Mouse (Mus musculus): ENCODE data around the gene Gm49388. TPM values are rescaled to one million over a fixed set of nuclear protein-coding genes. Genes with fewer than 3 reads are reported as not detected.
"Not testable (repeated sequence)": the region's sequence is repeated elsewhere in the genome, so short reads cannot be mapped to it uniquely, and the experiment has no call there.

Gm49388 gene
- total RNA-seq, 2 experiments from 2014 or later, result 0.85 to 1.0 TPM

DNA sequence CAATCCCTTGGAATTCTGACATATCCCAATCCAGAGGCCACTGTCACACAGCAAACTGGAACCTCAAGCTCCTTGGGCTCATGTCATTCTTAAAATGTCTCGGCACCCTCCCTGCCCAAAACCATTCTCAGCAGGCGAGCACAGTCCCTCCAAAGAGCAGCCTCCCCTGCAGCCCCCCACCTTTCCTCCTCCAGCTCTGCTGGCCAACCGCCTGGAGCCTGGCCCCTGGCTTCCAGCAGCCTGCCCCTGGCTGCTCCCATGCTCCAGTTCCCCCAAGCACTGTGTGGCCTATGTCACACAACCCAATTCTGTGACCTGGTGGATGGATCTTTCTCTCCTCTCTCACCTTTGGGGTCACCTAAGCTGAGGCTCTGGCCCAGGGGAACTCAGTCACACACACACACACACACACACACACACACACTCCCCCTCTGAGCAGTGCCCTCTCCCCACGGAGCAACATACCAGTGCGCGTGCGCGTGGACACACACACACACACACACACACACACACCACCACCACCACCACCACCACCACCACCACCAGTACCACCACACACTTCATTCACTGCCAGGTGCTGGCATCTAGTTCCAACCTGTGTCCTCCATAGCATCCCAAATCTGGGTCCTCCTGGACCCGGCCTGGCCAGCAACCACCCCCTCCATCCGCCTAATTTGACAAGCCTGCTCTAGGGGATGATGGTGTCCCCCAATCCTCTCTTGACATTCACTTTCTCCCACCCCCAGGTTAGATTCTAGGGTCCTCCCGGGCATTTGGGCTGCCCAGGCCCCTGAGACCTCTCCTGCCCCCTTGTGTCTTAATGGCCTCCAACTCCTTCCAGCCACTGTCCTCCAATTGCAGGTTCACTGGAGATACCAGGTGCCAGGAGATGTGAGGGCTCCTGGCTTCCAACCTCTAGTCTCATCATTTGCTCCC, 38.1 kb downstream of the Gm49388 start:
- no peak for ATAC-seq (replicated peaks; ENCODE audit: low FRiP score, low TSS enrichment, poor library complexity, severe bottlenecking)

DNA sequence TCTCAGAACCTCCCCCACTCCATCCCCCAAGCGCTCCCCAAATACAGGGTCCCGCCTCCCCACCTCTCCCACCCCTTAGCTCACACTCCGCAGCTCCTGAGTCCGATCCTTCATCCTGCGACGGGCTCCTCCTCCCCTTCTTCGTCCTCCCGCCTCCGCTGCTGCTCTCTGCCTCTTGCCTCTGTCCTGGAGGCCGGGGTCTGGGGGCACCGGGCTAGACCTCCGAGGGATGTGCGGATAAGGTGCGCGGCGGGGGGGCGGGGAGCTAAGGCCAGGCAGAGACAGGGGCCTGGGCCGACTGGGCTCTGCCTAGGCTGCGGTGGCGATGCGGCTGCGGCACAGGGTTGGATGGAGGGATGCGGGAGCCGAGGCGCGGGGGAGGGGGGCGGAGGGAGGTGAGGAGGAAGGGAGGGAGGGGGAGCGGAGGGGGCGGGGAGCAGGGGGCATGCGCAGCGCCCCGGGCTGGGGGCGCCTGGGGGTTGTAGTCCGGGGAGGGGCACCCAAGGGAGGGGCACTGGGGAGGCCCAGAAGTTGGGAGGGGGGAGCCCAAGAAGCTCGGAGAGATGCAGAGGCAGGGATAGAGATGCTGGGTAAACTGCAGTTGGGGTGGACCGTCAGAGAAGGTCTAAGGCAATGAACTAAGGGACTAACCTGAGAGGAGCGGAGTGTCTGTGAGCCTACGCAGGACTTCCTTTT, 38.9 kb downstream of the Gm49388 start, which contains the start of the genes Stx4a and Stx1b:
Gene Stx4a (plus strand): TSS at position 119 of the 696 bp plus-strand sequence.
Gene Stx1b (minus strand): TSS at position 374 of the 696 bp plus-strand sequence.
- ATAC-seq (replicated peaks; ENCODE audit: low FRiP score, low TSS enrichment, poor library complexity, severe bottlenecking), result no peak

DNA sequence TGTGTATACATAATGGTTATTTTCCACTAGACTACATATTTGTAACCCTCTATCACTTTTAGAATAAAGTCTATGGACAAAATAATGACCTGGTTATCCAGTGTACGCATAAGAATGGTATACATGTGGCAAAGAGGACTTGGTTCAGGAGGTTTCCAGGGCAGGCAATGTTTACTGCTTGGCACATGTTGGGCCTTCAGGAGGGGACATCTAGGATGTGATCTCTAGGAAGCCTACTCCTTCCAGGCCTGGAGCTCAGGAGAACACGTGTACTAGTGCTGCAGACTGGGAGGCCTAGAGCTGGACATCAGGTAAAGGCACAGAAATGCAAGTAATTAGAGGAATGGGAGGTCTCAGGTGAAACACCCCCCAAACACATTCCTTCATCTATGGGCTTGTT, 50.1 kb downstream of the Gm49388 start:
- ATAC-seq (replicated peaks; ENCODE audit: low FRiP score, low TSS enrichment, poor library complexity, severe bottlenecking), result no peak

DNA sequence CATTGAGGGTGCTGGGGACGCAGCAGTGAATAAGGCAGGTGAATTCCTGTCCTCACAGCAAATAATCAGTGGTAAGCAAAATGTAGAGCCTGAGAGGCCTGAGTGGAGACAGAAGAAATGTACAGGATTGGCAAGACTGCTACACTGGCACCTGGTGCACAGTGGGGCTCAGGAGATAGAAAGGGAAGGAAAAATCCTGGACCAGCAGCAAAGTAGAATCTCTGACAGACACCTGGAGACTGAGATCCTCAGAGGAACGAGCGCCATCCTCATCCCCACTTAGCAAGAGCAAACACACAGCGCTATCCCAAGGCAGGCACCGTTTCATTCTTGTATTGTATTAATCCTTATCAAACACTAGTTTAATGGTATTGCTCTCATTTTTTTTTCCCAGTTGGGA, 52.1 kb downstream of the Gm49388 start:
- ATAC-seq (replicated peaks; ENCODE audit: low FRiP score, low TSS enrichment, poor library complexity, severe bottlenecking), result no peak

DNA sequence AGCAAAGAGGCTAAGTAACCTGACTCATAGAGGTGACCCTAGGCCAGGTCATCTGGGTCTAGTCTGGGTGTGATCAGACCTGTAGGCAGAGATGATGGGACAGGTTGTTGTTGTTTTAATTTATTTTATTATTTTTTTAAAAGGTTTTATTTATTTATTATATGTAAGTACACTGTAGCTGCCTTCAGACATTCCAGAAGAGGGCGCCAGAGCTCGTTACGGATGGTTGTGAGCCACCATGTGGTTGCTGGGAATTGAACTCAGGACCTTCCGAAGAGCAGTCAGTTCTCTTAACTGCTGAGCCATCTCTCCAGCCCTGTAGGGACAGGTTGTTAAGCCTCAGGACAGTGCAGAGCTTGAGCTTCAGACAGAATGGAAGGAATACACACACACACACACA, 52.5 kb downstream of the Gm49388 start:
- ATAC-seq (replicated peaks; ENCODE audit: low FRiP score, low TSS enrichment, poor library complexity, severe bottlenecking), result not testable (repeated sequence)

DNA sequence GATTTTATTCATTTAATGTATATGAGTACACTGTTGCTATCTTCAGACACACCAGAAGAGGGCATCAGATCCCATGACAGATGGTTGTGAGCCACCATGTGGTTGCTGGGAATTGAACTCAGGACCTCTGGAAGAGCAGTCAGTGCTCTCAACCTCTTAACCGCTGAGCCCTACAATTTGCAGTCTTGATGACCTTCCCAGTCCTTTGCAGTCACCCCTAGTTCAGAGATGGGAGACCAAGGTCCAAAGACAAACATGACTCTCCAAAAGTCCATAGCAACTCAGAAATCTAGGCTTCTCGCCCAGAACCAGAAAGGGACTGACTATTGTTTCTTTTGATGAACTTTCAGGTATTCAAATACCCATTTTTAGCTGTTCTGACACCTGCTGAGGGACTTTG, 54.6 kb downstream of the Gm49388 start:
- not testable (repeated sequence) for ATAC-seq (replicated peaks; ENCODE audit: low FRiP score, low TSS enrichment, poor library complexity, severe bottlenecking)

DNA sequence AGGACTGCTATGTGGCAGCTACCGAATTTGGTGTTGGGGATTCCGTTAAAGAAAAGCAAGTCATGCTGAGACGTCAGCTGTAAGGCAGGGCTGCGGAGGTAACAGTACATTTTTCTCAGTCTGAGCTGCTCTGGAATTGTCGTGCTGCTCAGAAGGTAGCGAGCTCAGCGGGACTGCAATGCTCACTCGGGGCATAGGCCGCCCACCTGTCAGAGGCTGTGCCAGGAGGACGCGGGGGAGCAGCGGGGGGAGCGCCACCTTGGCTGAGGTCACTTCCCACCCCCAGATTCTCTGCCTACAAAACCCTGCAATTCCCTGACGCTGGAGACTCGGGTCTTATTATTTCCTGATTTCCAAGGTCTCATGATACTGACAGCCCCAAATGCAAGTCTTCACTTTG, 55.5 kb downstream of the Gm49388 start:
- ATAC-seq (replicated peaks; ENCODE audit: low FRiP score, low TSS enrichment, poor library complexity, severe bottlenecking), result peak; percentile 37

DNA sequence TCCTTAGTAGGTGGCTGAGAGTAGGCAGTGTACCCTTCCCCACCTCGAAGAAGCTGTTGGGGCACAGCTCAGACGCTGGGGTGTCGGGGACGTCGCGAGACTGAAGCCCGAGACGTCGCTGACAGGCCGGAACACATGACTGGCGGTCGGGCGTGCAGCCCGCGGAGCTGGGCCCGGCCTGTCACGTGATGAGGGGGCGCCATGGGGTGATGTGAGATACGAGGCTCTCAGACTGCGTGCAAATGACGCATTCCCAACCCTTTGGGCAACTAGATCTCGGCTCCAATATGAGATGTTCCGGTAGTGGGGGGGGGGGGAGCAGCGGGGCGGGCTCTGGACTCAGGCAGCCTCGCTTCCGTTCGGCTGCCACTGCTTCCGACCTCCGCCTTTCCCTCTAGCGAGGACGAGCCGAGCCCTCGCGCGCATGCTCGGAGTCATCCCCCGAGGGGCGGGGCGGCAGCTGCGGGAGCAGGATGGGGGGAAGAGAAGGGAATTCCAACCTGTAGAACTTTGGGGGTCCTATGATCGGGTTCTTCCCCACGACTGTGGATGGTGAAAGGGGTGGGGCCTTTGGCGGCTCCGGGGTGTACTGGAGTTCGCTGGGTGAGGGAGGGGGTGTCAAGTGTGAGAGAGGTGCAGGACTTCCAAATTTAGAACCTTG, 56.1 kb downstream of the Gm49388 start:
- peak; percentile 85 for ATAC-seq (replicated peaks; ENCODE audit: low FRiP score, low TSS enrichment, poor library complexity, severe bottlenecking)

DNA sequence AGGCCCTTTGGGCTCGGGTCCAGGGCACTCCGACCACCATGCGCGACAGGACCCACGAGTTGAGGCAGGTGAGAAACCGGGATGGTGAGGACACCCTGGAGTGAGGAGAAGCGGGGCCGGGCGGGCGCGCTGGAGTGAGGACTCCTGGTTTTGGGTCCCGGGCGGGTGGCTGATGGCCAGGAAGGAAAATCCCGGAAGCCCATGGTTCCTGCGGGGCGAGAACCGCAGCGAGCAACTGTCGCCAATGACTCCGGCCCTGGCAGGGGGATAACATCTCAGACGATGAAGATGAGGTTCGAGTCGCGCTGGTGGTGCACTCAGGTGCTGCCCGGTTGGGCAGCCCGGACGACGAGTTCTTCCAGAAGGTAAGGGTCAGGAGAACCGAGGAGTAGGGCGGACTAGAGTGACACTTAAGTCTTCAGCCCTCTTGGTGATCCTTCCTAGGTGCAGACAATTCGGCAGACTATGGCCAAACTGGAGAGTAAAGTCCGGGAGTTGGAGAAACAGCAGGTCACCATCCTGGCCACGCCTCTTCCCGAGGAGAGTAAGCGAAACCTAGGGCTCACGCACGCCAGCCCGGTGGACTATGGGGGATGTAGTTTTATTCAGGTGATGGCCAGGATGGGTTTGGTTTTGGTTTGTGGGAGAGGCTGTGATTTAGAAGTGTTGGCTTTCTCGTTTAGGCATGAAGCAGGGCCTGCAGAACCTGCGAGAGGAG, 56.8 kb downstream of the Gm49388 start:
- peak; percentile 65 for ATAC-seq (replicated peaks; ENCODE audit: low FRiP score, low TSS enrichment, poor library complexity, severe bottlenecking)

DNA sequence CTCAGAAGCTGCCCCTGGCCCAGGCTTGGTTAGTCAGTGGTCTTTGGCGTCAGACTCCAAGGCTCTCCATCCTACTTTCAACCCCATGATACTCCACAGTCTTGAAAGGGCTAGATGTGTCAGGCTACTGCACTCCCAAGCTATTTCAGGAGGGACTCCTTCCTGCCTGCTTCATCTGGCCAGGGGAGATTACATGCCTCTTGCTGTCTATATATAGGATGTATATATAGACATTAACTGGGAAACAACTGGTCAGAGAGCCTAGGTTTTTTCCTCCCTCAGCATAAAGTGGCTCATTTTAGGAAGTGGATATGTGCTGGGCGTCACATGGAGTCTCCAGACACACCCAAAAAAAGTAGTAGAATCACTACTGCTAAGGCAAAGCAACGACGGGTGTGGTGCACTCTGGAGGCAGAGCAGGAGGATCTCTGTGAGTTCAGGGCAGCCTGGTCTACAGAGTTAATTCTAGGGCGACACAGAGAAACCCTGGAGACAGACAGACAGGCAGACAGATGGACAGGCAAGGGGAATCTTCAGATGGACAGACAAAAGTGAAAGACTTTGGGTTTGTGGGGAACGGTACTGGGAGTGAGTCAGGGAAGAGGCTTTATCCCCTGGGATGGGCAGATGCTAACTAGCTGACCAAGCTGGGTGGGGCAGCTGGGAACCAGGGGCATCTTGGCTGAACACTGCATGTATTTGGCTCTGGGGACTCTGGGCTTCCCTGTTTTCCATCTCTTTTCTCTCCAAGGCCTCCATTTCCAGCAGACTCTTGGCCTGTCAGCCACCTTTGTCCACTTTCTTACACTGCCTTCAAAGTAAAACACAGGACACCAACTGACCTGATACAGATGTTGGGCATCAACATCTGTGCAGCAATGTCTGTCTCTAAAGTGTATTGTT, 64.8 kb downstream of the Gm49388 start:
- ATAC-seq (replicated peaks; ENCODE audit: low FRiP score, low TSS enrichment, poor library complexity, severe bottlenecking), result no peak

DNA sequence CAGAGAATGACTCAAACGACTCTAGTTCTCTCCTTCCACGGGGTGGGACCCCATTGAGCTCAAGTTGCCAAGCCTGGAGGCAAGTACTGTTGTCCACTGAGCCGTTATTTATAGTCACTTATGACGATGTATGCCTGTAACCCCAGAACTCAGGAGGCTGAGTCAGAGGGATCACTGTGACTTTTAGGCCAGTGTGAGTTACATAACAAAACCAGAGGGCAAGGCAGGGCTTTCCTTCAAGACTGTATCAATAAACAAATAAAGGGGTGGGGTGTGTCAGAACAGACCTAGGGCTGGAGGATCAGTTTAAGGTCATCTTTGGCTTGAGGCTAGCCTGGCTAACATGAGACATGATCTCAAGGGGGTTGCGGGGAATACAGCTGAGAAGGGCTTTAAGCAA, 65.5 kb downstream of the Gm49388 start:
- ATAC-seq (replicated peaks; ENCODE audit: low FRiP score, low TSS enrichment, poor library complexity, severe bottlenecking), result no peak

Other genes starting within 250 kb of the Gm49388 start
- gene Tmem265, start 224.2 kb upstream of the Gm49388 start, total RNA-seq (2014; fragmentation: Nextera tagmentation), result not detected in 2 replicates
- gene Tmem265, start 224.2 kb upstream of the Gm49388 start, total RNA-seq (2017), result 3.4 TPM in 1 of 2 replicates, not detected in the other
- 43.0 and 59.6 TPM in 2 replicates for gene Phkg2, start 212.3 kb upstream of the Gm49388 start, total RNA-seq (2014; fragmentation: Nextera tagmentation)
- gene Phkg2, start 212.3 kb upstream of the Gm49388 start, total RNA-seq (2017), result 21.1 and 30.5 TPM in 2 replicates
- gene Ccdc189, start 197.0 kb upstream of the Gm49388 start, total RNA-seq (2014; fragmentation: Nextera tagmentation), result 6.1 TPM in 1 of 2 replicates, not detected in the other
- gene Ccdc189, start 197.0 kb upstream of the Gm49388 start, total RNA-seq (2017), result 0.38 and 6.8 TPM in 2 replicates
- 45.6 and 48.7 TPM in 2 replicates for gene Rnf40, start 196.8 kb upstream of the Gm49388 start, total RNA-seq (2014; fragmentation: Nextera tagmentation)
- 35.1 and 37.9 TPM in 2 replicates for gene Rnf40, start 196.8 kb upstream of the Gm49388 start, total RNA-seq (2017)
- 7.2 and 7.8 TPM in 2 replicates for gene Zfp629, start 169.8 kb upstream of the Gm49388 start, total RNA-seq (2014; fragmentation: Nextera tagmentation)
- 3.4 and 9.1 TPM in 2 replicates for gene Zfp629, start 169.8 kb upstream of the Gm49388 start, total RNA-seq (2017)
- gene Bcl7c, start 76.7 kb upstream of the Gm49388 start, total RNA-seq (2014; fragmentation: Nextera tagmentation), result 84.1 and 94.3 TPM in 2 replicates
- 51.3 and 61.0 TPM in 2 replicates for gene Bcl7c, start 76.7 kb upstream of the Gm49388 start, total RNA-seq (2017)
- gene Ctf1, start 72.9 kb upstream of the Gm49388 start, total RNA-seq (2014; fragmentation: Nextera tagmentation), result 4.2 and 5.5 TPM in 2 replicates
- 1.9 and 3.0 TPM in 2 replicates for gene Ctf1, start 72.9 kb upstream of the Gm49388 start, total RNA-seq (2017)
- gene Ctf2, start 53.4 kb upstream of the Gm49388 start, total RNA-seq (2014; fragmentation: Nextera tagmentation), result not detected in 2 replicates
- gene Ctf2, start 53.4 kb upstream of the Gm49388 start, total RNA-seq (2017), result not detected in 2 replicates
- 11.6 and 14.2 TPM in 2 replicates for gene Fbxl19, start 41.1 kb upstream of the Gm49388 start, total RNA-seq (2014; fragmentation: Nextera tagmentation)
- gene Fbxl19, start 41.1 kb upstream of the Gm49388 start, total RNA-seq (2017), result 12.2 and 12.5 TPM in 2 replicates
- 23.4 and 29.5 TPM in 2 replicates for gene Orai3, start 15.8 kb upstream of the Gm49388 start, total RNA-seq (2014; fragmentation: Nextera tagmentation)
- gene Orai3, start 15.8 kb upstream of the Gm49388 start, total RNA-seq (2017), result 21.0 and 22.9 TPM in 2 replicates
- 83.0 and 94.4 TPM in 2 replicates for gene Setd1a, start 8.9 kb upstream of the Gm49388 start, total RNA-seq (2014; fragmentation: Nextera tagmentation)
- 10.6 and 19.5 TPM in 2 replicates for gene Setd1a, start 8.9 kb upstream of the Gm49388 start, total RNA-seq (2017)
- gene Hsd3b7, start 15.0 kb downstream of the Gm49388 start, total RNA-seq (2014; fragmentation: Nextera tagmentation), result 38.9 and 56.1 TPM in 2 replicates
- 16.8 and 60.3 TPM in 2 replicates for gene Hsd3b7, start 15.0 kb downstream of the Gm49388 start, total RNA-seq (2017)
- 67.0 and 84.7 TPM in 2 replicates for gene Stx4a, start 38.7 kb downstream of the Gm49388 start, total RNA-seq (2014; fragmentation: Nextera tagmentation)
- gene Stx4a, start 38.7 kb downstream of the Gm49388 start, total RNA-seq (2017), result 31.5 and 44.7 TPM in 2 replicates
- 0.10 and 3.0 TPM in 2 replicates for gene Stx1b, start 38.9 kb downstream of the Gm49388 start, total RNA-seq (2014; fragmentation: Nextera tagmentation)
- gene Stx1b, start 38.9 kb downstream of the Gm49388 start, total RNA-seq (2017), result 0.19 and 4.3 TPM in 2 replicates
- 32.4 and 38.3 TPM in 2 replicates for gene Zfp646, start 90.6 kb downstream of the Gm49388 start, total RNA-seq (2014; fragmentation: Nextera tagmentation)
- gene Zfp646, start 90.6 kb downstream of the Gm49388 start, total RNA-seq (2017), result 36.9 and 43.3 TPM in 2 replicates
- gene Zfp668, start 91.2 kb downstream of the Gm49388 start, total RNA-seq (2014; fragmentation: Nextera tagmentation), result 9.3 and 12.8 TPM in 2 replicates
- gene Zfp668, start 91.2 kb downstream of the Gm49388 start, total RNA-seq (2017), result 2.3 and 2.8 TPM in 2 replicates
- 0.81 TPM in 1 of 2 replicates, not detected in the other for gene Prss53, start 105.4 kb downstream of the Gm49388 start, total RNA-seq (2014; fragmentation: Nextera tagmentation)
- not detected in 2 replicates for gene Prss53, start 105.4 kb downstream of the Gm49388 start, total RNA-seq (2017)
- gene Gm21974, start 109.8 kb downstream of the Gm49388 start, total RNA-seq (2014; fragmentation: Nextera tagmentation), result not detected in 2 replicates
- gene Gm21974, start 109.8 kb downstream of the Gm49388 start, total RNA-seq (2017), result not detected in 2 replicates
- gene Vkorc1, start 110.0 kb downstream of the Gm49388 start, total RNA-seq (2014; fragmentation: Nextera tagmentation), result 54.1 and 72.8 TPM in 2 replicates
- gene Vkorc1, start 110.0 kb downstream of the Gm49388 start, total RNA-seq (2017), result 25.4 and 37.0 TPM in 2 replicates
- 76.8 and 85.0 TPM in 2 replicates for gene Bckdk, start 118.5 kb downstream of the Gm49388 start, total RNA-seq (2014; fragmentation: Nextera tagmentation)
- gene Bckdk, start 118.5 kb downstream of the Gm49388 start, total RNA-seq (2017), result 32.4 and 62.8 TPM in 2 replicates
- 32.7 and 37.9 TPM in 2 replicates for gene Kat8, start 126.9 kb downstream of the Gm49388 start, total RNA-seq (2014; fragmentation: Nextera tagmentation)
- gene Kat8, start 126.9 kb downstream of the Gm49388 start, total RNA-seq (2017), result 27.0 and 35.8 TPM in 2 replicates
- not detected in 2 replicates for gene Prss8, start 144.5 kb downstream of the Gm49388 start, total RNA-seq (2014; fragmentation: Nextera tagmentation)
- gene Prss8, start 144.5 kb downstream of the Gm49388 start, total RNA-seq (2017), result not detected in 2 replicates
- gene Prss36, start 161.1 kb downstream of the Gm49388 start, total RNA-seq (2014; fragmentation: Nextera tagmentation), result 2.8 and 9.8 TPM in 2 replicates
- 2.5 and 3.4 TPM in 2 replicates for gene Prss36, start 161.1 kb downstream of the Gm49388 start, total RNA-seq (2017)
- 315 and 387 TPM in 2 replicates for gene Fus, start 181.8 kb downstream of the Gm49388 start, total RNA-seq (2014; fragmentation: Nextera tagmentation)
- gene Fus, start 181.8 kb downstream of the Gm49388 start, total RNA-seq (2017), result 61.4 and 85.2 TPM in 2 replicates
- 41.8 and 56.1 TPM in 2 replicates for gene Pycard, start 208.3 kb downstream of the Gm49388 start, total RNA-seq (2014; fragmentation: Nextera tagmentation)
- 10.2 and 10.6 TPM in 2 replicates for gene Pycard, start 208.3 kb downstream of the Gm49388 start, total RNA-seq (2017)
- not detected in 2 replicates for gene Trim72, start 218.3 kb downstream of the Gm49388 start, total RNA-seq (2014; fragmentation: Nextera tagmentation)
- gene Trim72, start 218.3 kb downstream of the Gm49388 start, total RNA-seq (2017), result 0.52 TPM in 1 of 2 replicates, not detected in the other